Mouse (Mus musculus): ENCODE results near the gene Dbi.

DNA sequence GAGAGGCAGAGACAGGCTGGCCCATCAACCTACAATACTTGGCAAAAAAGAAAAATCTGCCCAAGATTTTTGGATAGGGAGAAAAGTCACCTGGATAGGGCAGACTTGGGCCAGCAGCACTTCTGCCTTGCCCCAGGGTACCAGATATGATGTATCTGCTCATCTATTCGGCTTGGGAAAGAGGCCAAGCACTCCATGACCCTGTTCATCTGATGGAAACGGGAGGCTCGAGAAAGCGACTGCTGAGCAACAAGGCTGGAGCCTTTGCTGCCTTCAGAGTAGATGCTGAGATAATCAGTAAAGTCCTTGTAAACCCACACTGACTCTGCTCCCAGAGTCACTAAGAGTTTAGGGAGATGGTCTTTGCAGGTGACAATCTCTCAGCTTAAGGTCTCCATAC, 1.5 kb downstream of the Dbi start:
- TF ChIP-seq POLR2A (IDR thresholded peaks at IDR 0.05; ENCODE audit: low read depth, low read length) (no peak), CTCF (conservative IDR thresholded peaks at IDR 0.05; ENCODE audit: insufficient read depth, insufficient read length, low read depth, low read length) (no peak)

Measured in kidney, adult 2 months (tissue).